Mouse (Mus musculus): Measurements from ENCODE around the gene Nrarp.

Nrarp gene

DNA sequence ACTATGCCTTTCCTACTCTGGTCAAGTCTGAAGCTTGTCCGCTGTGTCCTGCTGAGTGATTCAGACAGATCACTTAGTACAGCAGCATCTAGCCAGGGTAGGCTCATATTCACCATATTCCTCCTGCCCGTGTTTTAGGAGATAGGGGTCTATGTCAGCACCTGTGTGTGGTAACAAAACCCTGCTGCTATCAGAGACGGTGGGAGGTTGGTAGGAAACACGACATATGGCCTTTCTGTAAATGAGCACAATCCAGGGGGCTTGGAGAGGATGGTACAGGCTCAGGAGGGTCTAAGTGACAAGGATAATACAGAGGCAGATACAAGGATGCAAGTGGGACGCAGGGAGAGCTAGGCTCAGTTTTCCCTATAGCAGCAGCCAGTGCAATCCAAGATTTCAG is 49.0 kb downstream of the Nrarp start:
- peak; percentile 92 for DNase-seq

DNA sequence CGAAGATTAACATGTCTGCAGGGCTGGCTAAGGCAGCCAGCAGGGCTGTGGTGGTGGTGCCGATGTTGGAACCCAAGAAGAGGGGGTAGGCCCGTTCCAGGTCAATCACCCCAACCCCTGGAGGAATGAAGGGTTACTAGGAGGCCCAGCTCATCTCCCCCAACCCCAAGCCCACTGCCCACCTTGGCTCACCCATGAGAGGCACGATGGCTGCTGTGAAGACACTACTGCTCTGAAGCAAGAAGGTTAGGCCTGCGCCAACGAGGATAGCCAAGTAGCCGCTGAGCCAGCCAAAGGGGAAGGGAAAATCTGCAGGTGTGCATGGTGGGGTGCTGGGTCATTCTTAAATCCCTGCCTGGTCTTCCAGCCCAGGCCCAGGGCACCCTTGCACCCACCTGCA is 50.0 kb downstream of the Nrarp start:
- DNase-seq: peak; percentile 91

DNA sequence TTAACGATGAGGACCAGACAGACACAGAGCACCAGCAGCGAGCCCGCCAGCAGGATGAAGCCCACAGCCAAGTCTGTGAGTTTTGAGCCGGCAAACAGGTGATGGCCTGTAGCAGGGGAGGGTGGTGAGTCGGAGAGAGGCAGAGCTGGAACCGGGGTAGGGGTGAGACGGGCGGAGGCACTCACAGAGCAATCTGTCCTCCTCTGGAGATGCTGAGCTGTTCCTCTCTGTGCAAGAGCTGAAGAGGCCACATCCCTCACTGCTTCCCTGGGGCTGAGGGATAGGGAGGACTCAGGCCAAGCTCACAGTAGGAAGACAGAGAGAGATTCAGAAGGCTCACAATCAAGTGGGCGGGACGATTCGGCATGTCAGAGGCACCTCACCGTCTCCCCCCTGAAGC is 50.5 kb downstream of the Nrarp start:
- peak; percentile 88 for DNase-seq

All from heart, adult 11 months (tissue).